Mouse (Mus musculus) liver, adult 2 months (tissue): ENCODE results near the gene Sos1.

Experiments used
- CTCF ChIP-seq: fragments of 200-500 bp; IDR thresholded peaks from 2 replicates; pipeline ENCODE4 v1.5.1; 2011; ENCODE audit warnings: low read depth, low read length, control low read depth
- POLR2A ChIP-seq: fragments of 200-500 bp; IDR thresholded peaks from 2 replicates; pipeline ENCODE4 v1.6.1; 2011; ENCODE audit warnings: low read length, control low read depth; ENCODE audit not compliant: insufficient read depth; ENCODE audit errors: extremely low read depth

DNA sequence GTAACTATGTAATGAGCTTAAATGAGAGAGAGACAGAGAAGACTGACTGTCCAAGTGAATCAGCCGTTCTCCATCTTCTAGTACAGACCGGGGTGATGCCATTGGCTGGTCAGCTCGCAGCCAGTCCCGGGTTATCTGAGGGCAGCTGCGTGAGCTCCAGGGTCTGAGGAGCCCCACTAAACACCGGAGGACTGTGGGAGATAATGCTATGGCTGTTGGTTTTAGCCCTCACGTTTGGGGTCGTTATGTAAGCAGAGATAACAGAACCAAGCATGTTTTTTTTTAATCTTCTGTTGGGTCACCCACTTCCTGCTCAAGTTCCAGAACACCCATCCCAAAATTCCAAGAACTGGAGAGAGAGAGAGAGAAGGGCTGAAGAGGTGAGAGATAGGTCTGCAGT is 33.5 kb upstream of the Sos1 start:
- TF ChIP-seq CTCF: no peak
- TF ChIP-seq POLR2A: no peak
